Mouse (Mus musculus) ES-Bruce4 (cell line): Measurements from ENCODE around the gene Abhd4.

Source experiments
- CTCF ChIP-seq: IDR thresholded peaks from one replicate; pipeline ENCODE4 v1.8.1; 2011; ENCODE audit warnings: low read depth, low read length
- POLR2A ChIP-seq: IDR thresholded peaks from one replicate; pipeline ENCODE4 v1.8.1; 2011; ENCODE audit warnings: low read length; ENCODE audit not compliant: insufficient read depth

DNA sequence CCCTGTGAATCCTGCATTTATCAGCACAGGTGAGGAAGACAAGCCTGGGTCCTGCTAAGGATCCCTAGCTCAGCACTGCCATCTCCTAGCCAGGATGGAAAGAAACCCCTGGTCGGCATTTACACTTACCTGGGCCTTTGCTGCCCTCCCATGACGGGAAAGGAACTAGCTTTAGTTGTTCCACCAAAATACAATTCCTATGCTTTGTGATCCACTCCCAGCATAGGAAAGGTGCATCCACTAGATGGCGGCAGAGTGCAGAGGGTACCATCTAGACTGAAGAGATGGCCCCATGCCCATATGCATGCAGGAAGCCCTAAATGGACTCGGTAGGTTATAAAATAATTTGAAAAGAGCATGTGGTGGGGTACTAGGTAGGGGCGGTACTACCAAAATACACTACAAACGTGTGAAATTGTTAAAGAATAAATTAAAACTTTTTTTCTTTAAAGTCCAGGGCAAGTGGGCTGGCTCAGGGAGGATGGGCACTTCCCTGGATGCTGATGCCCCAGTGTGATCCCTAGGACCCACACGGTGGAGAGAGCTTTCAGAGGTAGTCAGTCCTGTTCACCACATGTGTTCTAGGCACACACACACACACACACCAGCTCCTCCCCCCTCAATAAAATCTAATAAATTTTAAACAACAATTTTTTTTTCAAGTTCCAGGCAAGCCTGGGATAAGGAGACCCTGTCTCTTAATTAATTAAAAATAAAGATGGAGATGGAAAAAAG lies 14.8 kb upstream of the Abhd4 start:
- TF ChIP-seq CTCF, result peak; percentile 85
- TF ChIP-seq POLR2A, result no peak
